Mouse (Mus musculus) heart, embryonic 13.5 days (tissue): ENCODE data around the gene Dlg2. TPM values are rescaled to one million over a fixed set of nuclear protein-coding genes. Genes with fewer than 3 reads are reported as not detected.

ENCODE experiments used
- ATAC-seq: fragments of 200-750 bp; cut with Nextera tagmentation; 2 replicates; pipeline ENCODE4 v1.8.0; 2017; ENCODE audit warnings: moderate TSS enrichment; ENCODE audit not compliant: insufficient number of reproducible peaks, low FRiP score, low TSS enrichment; ENCODE audit errors: extremely low read depth
- H3K27ac ChIP-seq: fragments of 300-500 bp; sonication (generic); replicated peaks from 2 replicates; pipeline ENCODE4 v1.5.1; 2015; ENCODE audit warnings: moderate library complexity, mild to moderate bottlenecking, inconsistent platforms
- H3K27me3 ChIP-seq: fragments of 300-500 bp; sonication (generic); replicated peaks from 2 replicates; pipeline ENCODE4 v1.6.1; 2015; ENCODE audit warnings: mild to moderate bottlenecking, inconsistent platforms
- H3K36me3 ChIP-seq: fragments of 300-500 bp; sonication (generic); 2 replicates; pipeline ENCODE4 v1.6.1; 2015; ENCODE audit warnings: mild to moderate bottlenecking, inconsistent platforms
- H3K4me1 ChIP-seq: fragments of 300-500 bp; sonication (generic); 2 replicates; pipeline ENCODE4 v1.6.1; 2015; ENCODE audit warnings: inconsistent platforms
- H3K4me2 ChIP-seq: fragments of 300-500 bp; sonication (generic); 2 replicates; pipeline ENCODE4 v1.6.1; 2015; ENCODE audit warnings: inconsistent platforms, mild to moderate bottlenecking, moderate library complexity
- H3K4me3 ChIP-seq: fragments of 300-500 bp; sonication (generic); 2 replicates; pipeline ENCODE4 v1.5.1; 2015; ENCODE audit warnings: moderate library complexity, mild to moderate bottlenecking, inconsistent platforms
- H3K9ac ChIP-seq: fragments of 300-500 bp; sonication (generic); 2 replicates; pipeline ENCODE4 v1.6.1; 2015; ENCODE audit warnings: inconsistent platforms, mild to moderate bottlenecking, moderate library complexity
- H3K9me3 ChIP-seq: fragments of 300-500 bp; sonication (generic); 2 replicates; pipeline ENCODE4 v1.6.1; 2016; ENCODE audit warnings: inconsistent platforms
- WGBS: fragments of 180-500 bp; shearing (Covaris S2); methylation state at CpG from one replicate; pipeline ENCODE4 v1.1.7; 2015; ENCODE audit warnings: mixed read lengths; 5-methylcytosine and 5-hydroxymethylcytosine counted together
- polyA plus RNA-seq: library from polyadenylated mRNA; unstranded; fragments of >200 nt; fragmentation: Nextera tagmentation; extraction: Ambion mirVana; gene quantifications from 2 replicates; pipeline ENCODE4 v1.2.1, GENCODE M21; 2015

Dlg2 gene
- polyA plus RNA-seq, 1 experiment from 2014 or later = 7.2 TPM

- no peak overlapping the region for H3K4me3 ChIP-seq
- H3K4me2 ChIP-seq = no peak overlapping the region
- H3K36me3 ChIP-seq = no peaks in the 10 kb centered on the region
- no peak for ATAC-seq
- 78% methylated on average over 4 of the region's 4 CpGs for WGBS
- no peaks in the 10 kb centered on the region for H3K27me3 ChIP-seq
- no peak overlapping the region for H3K9ac ChIP-seq
- H3K27ac ChIP-seq = no peak overlapping the region
- H3K4me1 ChIP-seq = no peaks in the 10 kb centered on the region
- H3K9me3 ChIP-seq = no peaks in the 10 kb centered on the region
Observed at GRCm38 (mm10) chr7:91044998-91045741, 568.7 kb downstream of the Dlg2 start.

GRCm38 (mm10) chr7:91045742-91046098, 569.2 kb downstream of the Dlg2 start:
- no peaks in the 10 kb centered on the region for H3K27me3 ChIP-seq
- no peak overlapping the region for H3K9ac ChIP-seq
- no peaks in the 10 kb centered on the region for H3K36me3 ChIP-seq
- no peak for ATAC-seq
- H3K4me1 ChIP-seq = no peaks in the 10 kb centered on the region
- 64% methylated on average over 1 of the region's 1 CpGs for WGBS
- H3K27ac ChIP-seq = no peak overlapping the region
- H3K4me3 ChIP-seq = no peak overlapping the region
- no peak overlapping the region for H3K4me2 ChIP-seq
- no peaks in the 10 kb centered on the region for H3K9me3 ChIP-seq

DNA sequence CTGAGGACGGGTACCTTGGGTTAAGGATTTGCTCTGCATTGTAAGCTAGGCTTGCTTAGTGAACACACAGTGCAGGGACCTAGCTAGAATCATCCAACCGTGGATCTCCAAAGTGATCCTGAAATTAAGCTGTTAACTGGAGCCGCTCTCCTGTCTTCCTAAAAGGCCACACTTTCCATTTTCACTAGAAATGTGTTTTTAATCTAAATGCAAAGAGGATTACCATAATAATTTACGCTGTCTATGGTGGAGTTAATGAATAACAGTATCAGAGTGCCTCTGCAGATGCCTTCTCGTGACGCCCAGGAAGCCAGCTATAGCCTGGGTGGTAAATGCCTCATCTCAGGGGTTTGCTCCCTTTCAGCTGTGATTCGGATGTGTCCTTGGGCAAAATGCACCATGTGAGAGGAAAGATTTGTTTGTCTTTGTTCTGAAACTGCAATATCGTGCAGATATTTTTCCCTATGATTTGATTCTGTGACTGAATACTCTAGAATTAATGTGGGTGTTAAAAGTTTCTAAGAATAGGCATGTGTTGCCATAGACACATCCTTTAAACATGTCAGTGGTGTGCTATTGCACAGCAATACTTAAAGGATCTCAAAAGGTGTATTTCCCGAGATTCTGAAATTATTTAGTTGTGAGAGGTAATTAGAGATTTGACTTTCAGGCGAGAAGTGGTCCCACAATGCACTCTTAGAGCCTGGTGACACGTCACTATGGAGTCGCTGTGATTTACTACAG, 587.0 kb downstream of the Dlg2 start:
- no peaks in the 10 kb centered on the region for H3K27me3 ChIP-seq
- H3K36me3 ChIP-seq = no peaks in the 10 kb centered on the region
- no peak overlapping the region for H3K4me3 ChIP-seq
- no peak for ATAC-seq
- H3K4me1 ChIP-seq = no peaks in the 10 kb centered on the region
- H3K27ac ChIP-seq = no peak overlapping the region
- no peak overlapping the region for H3K4me2 ChIP-seq
- no peaks in the 10 kb centered on the region for H3K9me3 ChIP-seq
- no peak overlapping the region for H3K9ac ChIP-seq
- WGBS = 67% methylated on average over 12 of the region's 12 CpGs

DNA sequence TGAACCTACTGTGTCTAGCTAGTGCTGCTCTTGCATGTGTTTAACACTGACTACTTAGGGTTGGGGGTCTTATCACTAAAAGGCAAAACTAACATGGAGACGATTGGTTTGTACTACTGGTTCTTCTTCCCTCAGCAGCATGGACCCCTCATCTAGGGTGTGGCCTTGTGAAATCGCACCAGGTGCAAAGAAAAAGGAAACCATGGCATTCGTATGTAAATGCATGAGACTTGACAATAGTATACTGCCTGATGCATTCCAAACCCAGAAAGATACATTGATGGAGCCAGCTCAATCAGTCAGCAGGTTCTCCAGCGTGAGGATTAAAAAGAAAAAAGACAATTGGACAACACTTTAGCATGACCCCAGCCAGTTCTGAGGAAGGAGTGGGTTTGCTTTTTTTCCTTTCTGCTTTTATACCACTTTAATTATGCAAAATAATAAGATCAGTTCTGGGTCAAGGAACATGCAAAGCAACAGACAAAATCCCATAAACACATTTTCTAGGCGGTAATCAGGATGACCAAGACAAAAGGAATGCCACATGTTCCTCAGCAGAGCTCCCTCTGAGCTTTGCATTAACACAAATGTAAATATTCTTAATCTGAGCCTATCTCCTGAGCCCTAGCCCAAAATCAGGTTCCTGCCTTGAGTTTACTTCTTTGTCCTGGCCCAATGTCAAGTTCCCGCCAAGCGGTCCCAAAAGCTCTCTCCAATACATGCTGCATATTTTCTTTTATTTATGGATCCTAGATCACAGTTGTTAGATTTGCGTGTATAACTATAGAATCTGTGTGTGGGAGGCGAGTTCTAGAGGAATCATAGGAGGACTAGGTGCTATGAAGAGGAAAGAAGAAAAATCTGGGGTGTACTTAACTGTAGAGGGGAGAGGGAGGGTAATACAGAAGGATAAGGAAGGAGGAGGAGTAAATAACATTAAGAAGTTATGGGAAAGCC, 595.6 kb downstream of the Dlg2 start:
- ATAC-seq = no peak
- 67% methylated on average over 9 of the region's 9 CpGs for WGBS
- Histone ChIP-seq H3K4me1 (no peaks in the 10 kb centered on the region), H3K36me3 (no peaks in the 10 kb centered on the region), H3K4me2 (no peak overlapping the region), H3K9me3 (no peaks in the 10 kb centered on the region), H3K27ac (no peak overlapping the region), H3K27me3 (no peaks in the 10 kb centered on the region), H3K4me3 (no peak overlapping the region), H3K9ac (no peak overlapping the region)

DNA sequence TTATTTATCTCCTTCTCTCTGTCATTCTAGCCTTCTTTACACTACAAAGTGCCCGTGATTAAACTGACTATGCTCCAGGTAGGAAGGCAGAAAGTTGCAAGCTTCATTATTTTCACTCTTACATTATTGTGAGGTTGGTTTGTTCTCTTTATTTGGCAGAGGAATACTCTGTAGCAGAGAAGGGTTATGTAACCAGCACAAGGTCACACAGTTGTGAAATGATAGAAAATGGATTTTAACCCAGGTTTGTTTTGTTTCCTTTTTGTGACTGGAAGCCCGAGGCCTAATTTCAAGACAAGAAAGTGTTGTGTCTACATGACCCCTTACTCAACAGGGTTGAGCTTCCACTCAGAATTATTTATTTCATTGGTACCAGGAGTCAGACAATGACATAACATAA, 609.6 kb downstream of the Dlg2 start:
- no peak for ATAC-seq
- H3K36me3 ChIP-seq = no peaks in the 10 kb centered on the region
- no peak overlapping the region for H3K27ac ChIP-seq
- peaks cover 4% of the 10 kb centered on the region; the same call in 1 of the 2 replicates for H3K27me3 ChIP-seq
- 65% methylated on average over 2 of the region's 2 CpGs for WGBS
- no peak overlapping the region for H3K4me2 ChIP-seq
- H3K9ac ChIP-seq = no peak overlapping the region
- H3K9me3 ChIP-seq = no peaks in the 10 kb centered on the region
- H3K4me1 ChIP-seq = no peaks in the 10 kb centered on the region
- no peak overlapping the region for H3K4me3 ChIP-seq

- H3K9ac ChIP-seq = no peak overlapping the region
- no peaks in the 10 kb centered on the region for H3K36me3 ChIP-seq
- H3K4me3 ChIP-seq = no peak overlapping the region
- no peak for ATAC-seq
- H3K27ac ChIP-seq = no peak overlapping the region
- H3K27me3 ChIP-seq = peaks cover 13% of the 10 kb centered on the region
- H3K4me2 ChIP-seq = no peak overlapping the region
- WGBS = 30% methylated on average over 6 of the region's 6 CpGs
- 0 out of 2 replicates have a peak, but pooled peaks cover 3% of the 10 kb centered on the region for H3K4me1 ChIP-seq
- no peaks in the 10 kb centered on the region for H3K9me3 ChIP-seq
Observed at GRCm38 (mm10) chr7:91089211-91089930, 612.9 kb downstream of the Dlg2 start.

GRCm38 (mm10) chr7:91090317-91090829, 613.9 kb downstream of the Dlg2 start:
- H3K4me2 ChIP-seq = peak overlapping the region; percentile 62

GRCm38 (mm10) chr7:91090830-91091683, 614.6 kb downstream of the Dlg2 start:
- H3K9ac ChIP-seq = peak overlapping the region; percentile 11; the same call in 1 of the 2 replicates

More at GRCm38 (mm10) chr7:91090317-91090829, 613.9 kb downstream of the Dlg2 start:
- 0 out of 2 replicates have a peak, but pooled peaks cover 3% of the 10 kb centered on the region for H3K4me1 ChIP-seq
- no peaks in the 10 kb centered on the region for H3K36me3 ChIP-seq
- H3K9ac ChIP-seq = no peak overlapping the region
- peaks cover 13% of the 10 kb centered on the region for H3K27me3 ChIP-seq
- WGBS = 46% methylated on average over 5 of the region's 5 CpGs
- no peaks in the 10 kb centered on the region for H3K9me3 ChIP-seq
- ATAC-seq = no peak
- H3K27ac ChIP-seq = no peak overlapping the region
- peak overlapping the region; percentile 30; the same call in 1 of the 2 replicates for H3K4me3 ChIP-seq

GRCm38 (mm10) chr7:91096467-91096866, 620.0 kb downstream of the Dlg2 start:
- no peaks in the 10 kb centered on the region for H3K36me3 ChIP-seq
- no peak for ATAC-seq
- H3K9ac ChIP-seq = no peak overlapping the region
- H3K4me2 ChIP-seq = no peak overlapping the region
- H3K4me1 ChIP-seq = 0 out of 2 replicates have a peak, but pooled peaks cover under 1% of the 10 kb centered on the region
- no peak overlapping the region for H3K4me3 ChIP-seq
- peaks cover 4% of the 10 kb centered on the region for H3K27me3 ChIP-seq
- 77% methylated on average over 7 of the region's 7 CpGs for WGBS
- H3K27ac ChIP-seq = no peak overlapping the region
- H3K9me3 ChIP-seq = no peaks in the 10 kb centered on the region

More at GRCm38 (mm10) chr7:91090830-91091683, 614.6 kb downstream of the Dlg2 start:
- peak overlapping the region; percentile 30 for H3K4me3 ChIP-seq
- H3K36me3 ChIP-seq = no peaks in the 10 kb centered on the region
- H3K27ac ChIP-seq = no peak overlapping the region
- WGBS = 20% methylated on average over 25 of the region's 25 CpGs
- H3K4me1 ChIP-seq = 0 out of 2 replicates have a peak, but pooled peaks cover 3% of the 10 kb centered on the region
- H3K9me3 ChIP-seq = no peaks in the 10 kb centered on the region
- no peak for ATAC-seq
- peak overlapping the region; percentile 62 for H3K4me2 ChIP-seq
- peaks cover 13% of the 10 kb centered on the region for H3K27me3 ChIP-seq

DNA sequence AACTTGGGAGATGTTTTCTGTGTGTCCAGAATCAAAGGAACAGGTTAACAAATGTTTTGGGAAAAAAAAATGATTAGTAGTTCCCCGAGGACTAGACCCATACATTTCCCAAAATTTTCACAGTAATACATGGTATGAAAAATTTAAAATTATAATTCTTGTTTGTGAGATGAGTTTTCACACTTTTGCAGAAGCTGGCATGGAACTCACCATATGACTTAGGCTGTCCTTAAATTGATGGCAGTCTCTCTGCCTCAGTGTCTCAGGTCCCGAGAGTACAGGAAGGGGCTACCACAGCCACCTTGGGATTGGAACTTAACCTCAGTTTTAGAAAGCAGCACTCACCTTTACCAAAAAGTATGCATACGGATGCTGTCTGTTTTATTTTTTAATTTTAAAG, 622.0 kb downstream of the Dlg2 start:
- Histone ChIP-seq H3K27me3 (no peaks in the 10 kb centered on the region), H3K9ac (no peak overlapping the region), H3K36me3 (no peaks in the 10 kb centered on the region), H3K27ac (no peak overlapping the region), H3K4me1 (no peaks in the 10 kb centered on the region), H3K4me2 (no peak overlapping the region), H3K9me3 (no peaks in the 10 kb centered on the region), H3K4me3 (no peak overlapping the region)
- ATAC-seq = no peak
- 62% methylated on average over 3 of the region's 3 CpGs for WGBS
